In genomic region chr7:133702333-133702732, GRCm38 (mm10) we compare ENCODE assay signal across 16 mouse cellular contexts. TPM values are rescaled to one million over a fixed set of nuclear protein-coding genes. Genes with fewer than 3 reads are reported as not detected.
DNase-seq lines count a peak whose midpoint lies in the region; ATAC-seq and TF ChIP-seq lines count a peak whose summit lies in the region.
"Had no signal": no experiment of that assay in that cellular context is flagged by ENCODE, and none has a peak within 500 bp of the region (broad histone marks: within the 10 kb centered on the region; RNA-seq: fewer than 3 reads in every experiment).

No protein-coding gene starts in this region.

- peak; percentile 69 for DNase-seq in spleen, adult 12 weeks (ENCODE audit: low spot score)
- no peak for DNase-seq in spleen, adult 18-20 months
- DNase-seq in liver, postnatal 0 days: peak; percentile 74
- DNase-seq in adrenal gland, postnatal 10 days: no peak
- no peak for DNase-seq in cerebellum, adult 9-10 months
- DNase-seq: heart, postnatal 10 days had no signal

- peaks cover 4% of the 10 kb centered on the region; the same call in 1 of the 2 replicates for H3K9me3 ChIP-seq in erythroblast, embryonic 14.5 days (ENCODE audit: control insufficient read depth, low read length)
- H3K9me3 ChIP-seq in liver, postnatal 0 days (ENCODE audit: low read length): no peaks in the 10 kb centered on the region
- no peaks in the 10 kb centered on the region for H3K9me3 ChIP-seq in hindbrain, embryonic 12.5 days (replicated peaks)
- H3K9me3 ChIP-seq: lung, embryonic 15.5 days; midbrain, embryonic 15.5 days had no signal

- H3K4me1 ChIP-seq in erythroblast, embryonic 14.5 days (ENCODE audit: control insufficient read depth): peaks cover 91% of the 10 kb centered on the region
- H3K4me1 ChIP-seq in liver, postnatal 0 days (ENCODE audit: insufficient read depth): peaks cover 11% of the 10 kb centered on the region
- no peaks in the 10 kb centered on the region for H3K4me1 ChIP-seq in hindbrain, embryonic 12.5 days
- H3K4me1 ChIP-seq: lung, embryonic 15.5 days; midbrain, embryonic 15.5 days had no signal

- no peak for TF ChIP-seq CTCF in liver, postnatal 0 days (IDR thresholded peaks at IDR 0.05; ENCODE audit: low read depth)

- H3K27ac ChIP-seq in liver, postnatal 0 days (ENCODE audit: low read depth): peak overlapping the region; percentile 85
- no peak overlapping the region for H3K27ac ChIP-seq in hindbrain, embryonic 12.5 days
- H3K27ac ChIP-seq: layer of hippocampus, adult 2 months; lung, embryonic 15.5 days; midbrain, embryonic 15.5 days had no signal

- TF ChIP-seq EP300 in liver, postnatal 0 days (IDR thresholded peaks at IDR 0.05; ENCODE audit: low read depth): peak; percentile 98

- peak; percentile 93 for ATAC-seq in liver, postnatal 0 days
- no peak for ATAC-seq in hindbrain, embryonic 12.5 days (ENCODE audit: low FRiP score)
- ATAC-seq: midbrain, embryonic 15.5 days had no signal

- WGBS in liver, postnatal 0 days (ENCODE audit: insufficient replicate concordance): 46% methylated on average over 10 of the region's 10 CpGs
- 93% methylated on average over 10 of the region's 10 CpGs for WGBS in hindbrain, embryonic 12.5 days

- peak overlapping the region; percentile 84 for H3K4me3 ChIP-seq in erythroblast, embryonic 14.5 days (replicated peaks)
- H3K4me3 ChIP-seq in liver, postnatal 0 days (ENCODE audit: low read depth, low read length): peak overlapping the region; percentile 56
- H3K4me3 ChIP-seq in hindbrain, embryonic 12.5 days: no peak overlapping the region
- H3K4me3 ChIP-seq: layer of hippocampus, adult 2 months; lung, embryonic 15.5 days; midbrain, embryonic 15.5 days had no signal

- H3K27me3 ChIP-seq in erythroblast, embryonic 14.5 days (ENCODE audit: control insufficient read depth): no peaks in the 10 kb centered on the region
- no peaks in the 10 kb centered on the region for H3K27me3 ChIP-seq in liver, postnatal 0 days (ENCODE audit: insufficient read depth, low read length)
- no peaks in the 10 kb centered on the region for H3K27me3 ChIP-seq in hindbrain, embryonic 12.5 days
- H3K27me3 ChIP-seq: lung, embryonic 15.5 days; midbrain, embryonic 15.5 days had no signal

- peak overlapping the region; percentile 73 for H3K4me2 ChIP-seq in liver, postnatal 0 days (ENCODE audit: low read depth, low read length)
- H3K4me2 ChIP-seq in hindbrain, embryonic 12.5 days (replicated peaks): no peak overlapping the region
- H3K4me2 ChIP-seq: lung, embryonic 15.5 days; midbrain, embryonic 15.5 days had no signal

- H3K9ac ChIP-seq in liver, postnatal 0 days (replicated peaks): peak overlapping the region; percentile 58
- H3K9ac ChIP-seq in hindbrain, embryonic 12.5 days: no peak overlapping the region
- H3K9ac ChIP-seq: lung, embryonic 15.5 days; midbrain, embryonic 15.5 days had no signal

- peaks cover 83% of the 10 kb centered on the region for H3K36me3 ChIP-seq in erythroblast, embryonic 14.5 days (ENCODE audit: control insufficient read depth)
- H3K36me3 ChIP-seq in liver, postnatal 0 days (replicated peaks; ENCODE audit: insufficient read depth, low read length): peaks cover 30% of the 10 kb centered on the region
- H3K36me3 ChIP-seq in hindbrain, embryonic 12.5 days: peaks cover 6% of the 10 kb centered on the region
- H3K36me3 ChIP-seq: lung, embryonic 15.5 days had no signal

RNA-seq across cellular contexts. Expression of gene Bccip, which starts 6.8 kb away (rescaled TPM):
- polyA plus RNA-seq in erythroblast, embryonic 14.5 days (2012): 4.2 and 9.5 TPM in 2 replicates
- polyA plus RNA-seq in liver, postnatal 0 days (2015; fragmentation: Nextera tagmentation; extraction: Ambion mirVana): 68.7 and 70.3 TPM in 2 replicates
- total RNA-seq in adrenal gland, postnatal 10 days (2021): 10 to 100 TPM; 62.3 to 66.8 TPM
- 136 and 143 TPM in 2 replicates for polyA plus RNA-seq in hindbrain, embryonic 12.5 days (2016; fragmentation: Nextera tagmentation; extraction: Ambion mirVana)

RNA-seq across cellular contexts. Expression of gene Uros, which starts 7.5 kb away (rescaled TPM):
- polyA plus RNA-seq in erythroblast, embryonic 14.5 days (2012): 6.4 and 8.3 TPM in 2 replicates
- polyA plus RNA-seq in liver, postnatal 0 days (2015; fragmentation: Nextera tagmentation; extraction: Ambion mirVana): 51.9 and 56.1 TPM in 2 replicates
- total RNA-seq in adrenal gland, postnatal 10 days (2021): 10 to 100 TPM; 10.2 to 16.3 TPM
- polyA plus RNA-seq in hindbrain, embryonic 12.5 days (2016; fragmentation: Nextera tagmentation; extraction: Ambion mirVana): 37.4 and 45.1 TPM in 2 replicates

RNA-seq across cellular contexts. Expression of gene Mmp21, which starts 22.5 kb away (rescaled TPM):
- 0.02 TPM in 1 of 2 replicates, not detected in the other for polyA plus RNA-seq in erythroblast, embryonic 14.5 days (2012)
- 0.11 TPM in 1 of 2 replicates, not detected in the other for polyA plus RNA-seq in liver, postnatal 0 days (2015; fragmentation: Nextera tagmentation; extraction: Ambion mirVana)
- total RNA-seq in adrenal gland, postnatal 10 days (2021): not detected
- 0.25 TPM in 1 of 2 replicates, not detected in the other for polyA plus RNA-seq in hindbrain, embryonic 12.5 days (2016; fragmentation: Nextera tagmentation; extraction: Ambion mirVana)
- total RNA-seq: gastrocnemius, adult 18-20 months; heart, postnatal 10 days; left cerebral cortex, postnatal 10 days; neutrophil, adult 5-6 weeks had no signal
- polyA plus RNA-seq: forebrain, embryonic 11.5 days; intestine, embryonic 14.5 days had no signal

Comparison
In these comparisons a context has a peak if more than half of its experiments do, and no peak if none do; other contexts are left out.
1. DNase-seq: peak in spleen, adult 12 weeks (single experiment) and liver, postnatal 0 days (single experiment); none in spleen, adult 18-20 months (0 of 2), adrenal gland, postnatal 10 days (single experiment) and cerebellum, adult 9-10 months (single experiment).